Mouse (Mus musculus) heart, postnatal 4 days (tissue): Measurements from ENCODE around the gene Cyp2b13. TPM values are rescaled to one million over a fixed set of nuclear protein-coding genes. Genes with fewer than 3 reads are reported as not detected.
"Not testable (repeated sequence)": the region's sequence is repeated elsewhere in the genome, so short reads cannot be mapped to it uniquely, and the experiment has no call there.

ENCODE experiments used
- DNase-seq: peaks from one replicate; pipeline ENCODE4 v3.0.0; 2021
- total RNA-seq, 2 experiments: library from RNA; stranded (reverse); gene quantifications; 2 replicates each; pipeline ENCODE4 v1.2.3; 2021

Cyp2b13 gene
- total RNA-seq = under 1 TPM in 1 of 2 experiments, not detected in 1; 0.19 TPM

- not testable (repeated sequence) for DNase-seq
Observed at GRCm38 (mm10) chr7:26061197-26061596, at the start of gene Cyp2b13. Cyp2b13 (plus strand) TSS chr7:26061497.

- not testable (repeated sequence) for DNase-seq
Observed at GRCm38 (mm10) chr7:26019814-26020332, 41.4 kb upstream of the Cyp2b13 start.

- DNase-seq = not testable (repeated sequence)
Observed at GRCm38 (mm10) chr7:26054885-26055630, 6.2 kb upstream of the Cyp2b13 start.

- not testable (repeated sequence) for DNase-seq
Observed at GRCm38 (mm10) chr7:26071677-26072076, 10.4 kb downstream of the Cyp2b13 start.

GRCm38 (mm10) chr7:26082595-26082994 lies 21.3 kb downstream of the Cyp2b13 start:
- no peak for DNase-seq

GRCm38 (mm10) chr7:26087391-26087790 lies 26.1 kb downstream of the Cyp2b13 start:
- no peak for DNase-seq

GRCm38 (mm10) chr7:26088578-26088977 lies 27.3 kb downstream of the Cyp2b13 start:
- not testable (repeated sequence) for DNase-seq

- not testable (repeated sequence) for DNase-seq
Observed at GRCm38 (mm10) chr7:26139623-26140022, 78.3 kb downstream of the Cyp2b13 start.

- not testable (repeated sequence) for DNase-seq
Observed at GRCm38 (mm10) chr7:26143657-26144056, 82.4 kb downstream of the Cyp2b13 start.

Other genes starting within 250 kb of the Cyp2b13 start
- gene Cyp2s1, start 244.6 kb upstream of the Cyp2b13 start, total RNA-seq = 1 to 10 TPM; 7.5 to 8.7 TPM
- under 1 TPM; 0.31 to 0.45 TPM for gene Cyp2b10, start 163.9 kb upstream of the Cyp2b13 start, total RNA-seq
- not detected for gene Cyp2b9, start 111.9 kb downstream of the Cyp2b13 start, total RNA-seq
- gene Vmn1r184, start 198.8 kb downstream of the Cyp2b13 start, total RNA-seq = not detected
- gene Cyp2a4, start 245.7 kb downstream of the Cyp2b13 start, total RNA-seq = not detected